Mouse (Mus musculus): ENCODE measurements around the gene Hist1h3d.
A peak's percentile ranks its signal among the peaks of the same experiment; 100 is the strongest.
"Not testable (repeated sequence)": the region's sequence is repeated elsewhere in the genome, so short reads cannot be mapped to it uniquely, and the experiment has no call there.

Gene Hist1h3d

DNA sequence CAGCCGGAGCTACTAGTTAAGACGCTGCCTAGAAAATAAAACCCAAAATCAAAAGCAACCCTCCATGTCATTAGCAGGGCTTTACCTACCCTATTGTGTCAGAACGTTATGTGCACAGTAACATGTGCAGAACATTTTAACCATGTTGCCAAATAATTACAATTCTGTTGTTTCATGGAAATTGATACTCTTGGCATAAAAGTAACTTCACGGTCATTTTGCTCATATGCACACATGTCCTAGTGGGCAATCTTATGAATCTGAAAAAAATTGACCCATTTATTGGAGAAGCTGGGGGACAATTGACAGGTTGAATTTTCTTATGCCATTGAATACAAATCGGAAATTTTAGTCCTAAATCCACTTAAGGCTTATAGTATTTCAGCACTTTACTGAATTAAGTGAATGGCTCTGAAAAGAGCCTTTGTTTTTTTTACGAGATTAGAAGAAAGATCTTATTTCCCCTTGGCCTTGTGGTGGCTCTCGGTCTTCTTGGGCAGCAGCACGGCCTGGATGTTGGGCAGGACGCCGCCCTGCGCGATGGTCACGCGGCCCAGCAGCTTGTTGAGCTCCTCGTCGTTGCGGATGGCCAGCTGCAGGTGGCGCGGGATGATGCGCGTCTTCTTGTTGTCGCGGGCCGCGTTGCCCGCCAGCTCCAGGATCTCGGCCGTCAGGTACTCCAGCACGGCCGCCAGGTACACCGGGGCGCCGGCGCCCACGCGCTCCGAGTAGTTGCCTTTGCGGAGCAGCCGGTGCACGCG is 5.1 kb upstream of the Hist1h3d start:
- DNase-seq (ENCODE audit: low spot score), result not testable (repeated sequence)

DNA sequence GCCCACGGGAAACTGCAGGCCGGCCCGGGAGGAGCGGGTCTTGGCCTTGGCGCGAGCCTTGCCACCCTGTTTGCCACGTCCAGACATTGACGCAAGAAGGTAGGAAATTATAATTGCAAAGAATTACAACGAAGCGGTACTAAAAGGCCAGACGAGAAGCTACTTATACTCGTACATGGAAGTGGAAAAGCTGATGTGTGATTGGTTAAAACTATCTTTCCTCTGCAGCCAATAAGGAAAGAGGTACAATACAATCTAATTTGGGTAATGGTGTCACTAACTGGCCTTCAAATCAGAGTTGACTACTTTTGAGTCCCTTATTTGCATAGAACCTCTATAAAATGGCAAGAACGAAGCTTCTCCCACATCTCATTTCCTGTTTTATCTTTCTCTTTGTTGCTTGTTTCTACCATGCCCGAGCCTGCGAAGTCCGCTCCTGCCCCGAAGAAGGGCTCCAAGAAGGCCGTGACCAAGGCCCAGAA is 4.5 kb upstream of the Hist1h3d start, which contains the start of the genes Hist1h2ae and Hist1h2bg:
TSS of gene Hist1h2ae (minus strand) at position 199 of the 482 bp plus-strand sequence.
TSS of gene Hist1h2bg (plus strand) at position 375 of the 482 bp plus-strand sequence.
- DNase-seq (ENCODE audit: low spot score), result peak; percentile 93

DNA sequence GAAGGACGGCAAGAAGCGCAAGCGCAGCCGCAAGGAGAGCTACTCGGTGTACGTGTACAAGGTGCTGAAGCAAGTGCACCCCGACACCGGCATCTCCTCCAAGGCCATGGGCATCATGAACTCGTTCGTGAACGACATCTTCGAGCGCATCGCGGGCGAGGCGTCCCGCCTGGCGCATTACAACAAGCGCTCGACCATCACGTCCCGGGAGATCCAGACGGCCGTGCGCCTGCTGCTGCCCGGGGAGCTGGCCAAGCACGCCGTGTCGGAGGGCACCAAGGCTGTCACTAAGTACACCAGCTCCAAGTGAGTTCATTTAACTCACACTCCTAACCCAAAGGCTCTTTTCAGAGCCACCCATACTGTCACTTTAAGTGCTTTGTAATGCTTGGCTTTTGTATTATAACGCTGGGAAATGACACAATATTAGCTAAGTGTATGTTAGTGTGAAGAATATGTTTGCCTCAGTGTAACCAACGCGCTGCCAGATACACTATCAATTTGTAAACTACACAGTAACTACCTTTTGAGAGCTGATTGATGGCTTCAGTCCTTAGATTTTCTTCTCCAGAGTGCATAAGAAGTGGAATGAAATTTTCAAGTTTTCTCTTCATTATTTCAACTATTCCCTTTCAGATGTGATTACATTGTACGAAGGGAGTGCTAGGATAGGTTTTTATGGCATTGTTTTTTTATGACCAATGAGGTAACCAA is 3.9 kb upstream of the Hist1h3d start:
- DNase-seq (ENCODE audit: low spot score), result not testable (repeated sequence)

DNA sequence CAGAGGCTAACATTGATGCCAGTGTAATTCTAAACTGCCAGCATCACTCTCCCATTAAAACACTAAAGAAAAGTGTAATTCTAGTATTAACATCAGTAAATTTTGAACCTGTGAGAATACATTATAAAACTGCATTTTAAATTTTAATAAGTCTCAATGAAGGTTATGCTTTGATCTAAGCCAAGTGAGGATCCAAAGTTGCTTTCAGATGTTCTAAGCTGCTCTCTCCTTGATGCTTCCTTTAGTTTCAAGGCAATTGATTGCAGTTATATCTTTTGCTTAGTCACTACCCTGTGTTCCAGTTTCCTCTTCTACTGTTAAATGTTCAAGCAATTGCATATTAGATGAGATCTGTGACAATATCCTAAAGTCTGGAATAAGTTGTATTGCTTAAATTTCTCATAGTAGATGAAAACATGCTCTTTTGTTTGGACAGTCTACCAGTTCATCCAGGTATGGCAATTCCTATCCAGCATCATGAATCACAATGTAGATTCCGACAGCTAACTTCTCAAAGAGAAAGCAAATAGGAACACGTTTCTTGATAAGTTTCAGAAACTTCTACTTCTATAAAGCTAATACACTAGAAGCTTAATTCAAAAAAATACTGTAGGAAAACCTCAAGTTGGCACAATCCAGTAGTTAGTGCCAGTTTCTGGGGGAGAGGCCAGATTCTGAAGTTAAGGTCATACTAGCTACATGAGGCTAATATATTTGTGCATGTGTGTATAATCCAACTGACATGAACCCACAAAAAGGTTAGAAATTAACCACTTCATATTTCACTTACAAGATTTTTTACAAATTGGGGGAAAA is 3.1 kb upstream of the Hist1h3d start:
- DNase-seq (ENCODE audit: low spot score), result no peak

DNA sequence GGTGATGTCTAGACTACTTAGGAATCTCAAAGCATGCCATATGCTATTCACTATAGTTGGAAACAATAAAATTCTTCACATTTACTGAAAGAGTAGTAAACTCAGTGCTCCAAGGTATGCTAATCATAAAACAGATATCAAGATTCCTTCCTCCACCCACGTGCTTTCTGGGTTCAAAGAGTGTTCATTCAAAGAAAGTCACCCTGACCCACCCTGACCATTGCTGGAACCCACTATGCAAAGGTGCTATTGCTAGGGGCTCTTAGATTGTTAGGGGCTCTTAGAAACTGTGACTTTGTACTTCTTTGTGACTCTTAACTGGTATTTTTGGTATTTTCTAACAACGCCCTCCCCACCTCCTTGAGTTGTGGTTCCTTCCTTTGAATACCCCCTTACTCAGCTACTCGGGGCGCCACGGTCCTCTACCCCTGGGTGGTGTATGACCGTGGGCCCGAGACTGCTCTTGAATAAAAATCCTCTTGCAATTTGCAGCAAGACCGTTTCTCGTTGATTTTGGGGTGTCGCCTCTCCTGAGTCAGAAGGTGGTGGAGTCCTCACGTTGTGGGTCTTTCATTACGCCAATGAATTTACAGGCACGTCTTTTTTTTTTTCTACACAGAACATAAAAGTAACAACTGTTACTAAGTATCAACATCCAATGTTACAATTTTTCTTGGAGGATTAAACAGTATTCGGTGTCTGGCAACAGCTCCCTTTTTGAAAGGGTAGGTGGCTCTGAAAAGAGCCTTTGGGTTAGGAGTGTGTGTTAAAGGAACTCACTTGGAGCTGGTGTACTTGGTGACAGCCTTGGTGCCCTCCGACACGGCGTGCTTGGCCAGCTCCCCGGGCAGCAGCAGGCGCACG is 2.3 kb upstream of the Hist1h3d start:
- DNase-seq (ENCODE audit: low spot score), result not testable (repeated sequence)

DNA sequence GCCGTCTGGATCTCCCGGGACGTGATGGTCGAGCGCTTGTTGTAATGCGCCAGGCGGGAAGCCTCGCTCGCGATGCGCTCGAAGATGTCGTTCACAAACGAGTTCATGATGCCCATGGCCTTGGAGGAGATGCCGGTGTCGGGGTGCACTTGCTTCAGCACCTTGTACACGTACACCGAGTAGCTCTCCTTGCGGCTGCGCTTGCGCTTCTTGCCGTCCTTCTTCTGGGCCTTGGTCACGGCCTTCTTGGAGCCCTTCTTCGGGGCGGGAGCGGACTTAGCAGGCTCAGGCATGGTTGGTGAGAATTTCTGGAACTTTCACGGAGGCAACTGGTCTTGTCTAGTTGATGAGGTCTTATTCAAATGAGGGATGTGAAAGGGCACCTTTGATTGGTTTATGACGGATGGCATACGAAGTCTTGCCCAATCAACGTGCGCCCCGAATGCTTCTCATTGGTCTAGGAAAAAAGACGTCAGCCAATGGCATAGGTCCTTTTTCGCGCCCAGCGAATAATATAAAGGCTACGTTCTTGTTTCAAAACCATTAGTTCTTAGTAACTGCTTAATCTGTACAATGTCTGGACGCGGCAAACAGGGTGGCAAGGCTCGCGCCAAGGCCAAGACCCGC is 1.6 kb upstream of the Hist1h3d start, which contains the start of the genes Hist1h2bf and Hist1h2ad:
TSS of gene Hist1h2bf (minus strand) at position 299 of the 627 bp plus-strand sequence.
TSS of gene Hist1h2ad (plus strand) at position 484 of the 627 bp plus-strand sequence.
- DNase-seq (ENCODE audit: low spot score), result peak; percentile 96

DNA sequence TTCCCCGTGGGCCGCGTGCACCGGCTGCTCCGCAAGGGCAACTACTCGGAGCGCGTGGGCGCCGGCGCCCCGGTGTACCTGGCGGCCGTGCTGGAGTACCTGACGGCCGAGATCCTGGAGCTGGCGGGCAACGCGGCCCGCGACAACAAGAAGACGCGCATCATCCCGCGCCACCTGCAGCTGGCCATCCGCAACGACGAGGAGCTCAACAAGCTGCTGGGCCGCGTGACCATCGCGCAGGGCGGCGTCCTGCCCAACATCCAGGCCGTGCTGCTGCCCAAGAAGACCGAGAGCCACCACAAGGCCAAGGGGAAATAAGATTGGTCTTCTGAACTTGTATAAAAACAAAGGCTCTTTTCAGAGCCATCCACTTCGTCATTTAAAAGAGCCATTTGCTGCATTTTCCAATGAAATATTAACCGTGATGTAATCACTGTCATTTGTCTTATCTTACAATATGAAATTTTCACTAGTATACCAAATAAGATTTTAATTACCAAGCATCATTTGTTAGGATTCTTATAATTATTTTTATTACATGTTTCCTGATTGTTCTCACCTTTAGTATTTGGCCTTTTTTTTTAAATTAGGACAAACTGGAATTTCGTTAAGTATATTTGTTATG is 905 bp upstream of the Hist1h3d start:
- not testable (repeated sequence) for DNase-seq (ENCODE audit: low spot score)

DNA sequence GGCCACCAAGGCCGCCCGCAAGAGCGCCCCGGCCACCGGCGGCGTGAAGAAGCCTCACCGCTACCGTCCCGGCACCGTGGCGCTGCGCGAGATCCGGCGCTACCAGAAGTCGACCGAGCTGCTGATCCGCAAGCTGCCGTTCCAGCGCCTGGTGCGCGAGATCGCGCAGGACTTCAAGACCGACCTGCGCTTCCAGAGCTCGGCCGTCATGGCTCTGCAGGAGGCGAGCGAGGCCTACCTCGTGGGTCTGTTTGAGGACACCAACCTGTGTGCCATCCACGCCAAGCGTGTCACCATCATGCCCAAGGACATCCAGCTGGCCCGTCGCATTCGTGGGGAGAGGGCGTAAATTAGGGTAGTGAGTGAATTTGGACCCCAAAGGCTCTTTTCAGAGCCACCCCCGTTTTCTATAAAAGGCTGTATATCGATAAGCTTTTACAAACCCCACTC is 326 bp downstream of the Hist1h3d start:
- DNase-seq (ENCODE audit: low spot score), result not testable (repeated sequence)

DNA sequence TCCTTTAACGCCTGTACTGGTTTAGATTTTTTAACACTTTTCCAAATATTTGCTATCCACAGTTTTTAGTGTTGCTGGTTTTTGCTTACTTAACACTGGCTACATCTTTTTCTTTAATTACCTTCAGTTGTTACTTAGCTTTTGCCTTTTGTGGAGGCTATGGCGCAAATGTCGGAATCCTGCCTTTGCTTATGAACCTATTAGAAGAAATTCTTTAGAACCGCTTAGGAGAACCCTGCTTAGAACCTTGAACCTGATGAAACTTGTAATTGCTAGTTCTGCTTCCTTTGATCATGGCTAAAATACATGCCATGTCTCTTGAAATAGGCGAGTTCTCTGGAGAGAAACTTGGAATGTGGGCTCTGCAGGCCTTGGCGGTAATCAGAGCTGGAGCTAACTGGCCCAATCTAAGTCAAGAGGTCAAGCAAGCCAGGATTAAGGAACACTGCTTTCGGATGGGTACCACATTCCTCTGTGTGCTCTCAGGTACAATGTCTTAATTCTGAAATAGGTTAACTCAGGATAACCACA is 853 bp downstream of the Hist1h3d start:
- no peak for DNase-seq (ENCODE audit: low spot score)

DNA sequence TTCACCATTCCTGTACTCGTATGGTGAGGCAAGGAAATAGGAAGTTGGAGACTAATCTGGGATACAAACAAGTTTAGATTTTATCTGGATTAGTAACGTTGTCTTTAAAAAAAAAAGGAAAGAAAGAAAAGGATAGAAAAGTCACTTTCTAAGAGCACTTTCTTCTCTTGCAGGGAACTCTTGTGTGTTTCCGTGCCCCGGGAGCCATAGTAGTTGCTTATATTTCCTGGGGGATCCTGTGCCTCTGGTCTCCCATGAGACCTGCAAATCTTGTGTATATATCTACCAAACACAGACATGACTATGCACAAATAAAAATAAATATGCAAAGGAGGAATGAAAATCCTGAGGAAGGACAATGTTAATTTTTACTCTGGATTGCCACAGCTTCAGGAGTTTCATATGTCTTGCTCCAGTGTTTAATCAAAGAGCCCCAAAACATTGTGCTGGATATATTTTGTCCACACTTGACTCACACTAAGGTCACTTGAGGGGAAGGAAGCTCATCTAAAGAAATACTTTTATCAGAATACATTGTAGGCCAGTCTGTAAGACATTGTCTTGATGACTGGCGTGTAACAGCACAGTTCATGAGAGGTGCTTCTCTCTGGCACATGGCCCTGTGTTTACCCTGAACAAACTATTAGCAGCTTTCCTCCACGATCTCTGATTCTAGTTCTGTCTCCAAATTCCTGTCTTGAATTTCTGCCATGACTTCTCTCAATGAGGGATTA is 1.5 kb downstream of the Hist1h3d start:
- no peak for DNase-seq (ENCODE audit: low spot score)

DNA sequence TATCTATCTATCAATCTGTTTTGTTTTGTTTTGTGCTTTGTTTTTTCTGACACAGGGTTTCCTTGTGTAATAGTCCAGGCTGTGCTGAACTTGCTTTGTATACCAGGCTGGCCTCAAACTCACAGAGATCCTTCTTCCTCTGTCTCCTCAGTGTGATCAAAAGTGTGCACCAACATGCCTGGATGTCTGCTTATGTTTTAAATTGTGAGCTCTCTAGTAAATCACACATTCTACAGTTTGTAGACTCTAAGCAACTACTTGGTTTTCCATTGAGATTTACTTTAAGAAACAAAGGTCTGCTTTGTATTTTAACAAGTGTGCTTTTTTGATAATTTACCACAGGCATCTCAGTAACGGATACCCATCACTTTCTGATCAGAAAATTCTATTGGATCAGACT is 2.3 kb downstream of the Hist1h3d start:
- no peak for DNase-seq (ENCODE audit: low spot score)

DNA sequence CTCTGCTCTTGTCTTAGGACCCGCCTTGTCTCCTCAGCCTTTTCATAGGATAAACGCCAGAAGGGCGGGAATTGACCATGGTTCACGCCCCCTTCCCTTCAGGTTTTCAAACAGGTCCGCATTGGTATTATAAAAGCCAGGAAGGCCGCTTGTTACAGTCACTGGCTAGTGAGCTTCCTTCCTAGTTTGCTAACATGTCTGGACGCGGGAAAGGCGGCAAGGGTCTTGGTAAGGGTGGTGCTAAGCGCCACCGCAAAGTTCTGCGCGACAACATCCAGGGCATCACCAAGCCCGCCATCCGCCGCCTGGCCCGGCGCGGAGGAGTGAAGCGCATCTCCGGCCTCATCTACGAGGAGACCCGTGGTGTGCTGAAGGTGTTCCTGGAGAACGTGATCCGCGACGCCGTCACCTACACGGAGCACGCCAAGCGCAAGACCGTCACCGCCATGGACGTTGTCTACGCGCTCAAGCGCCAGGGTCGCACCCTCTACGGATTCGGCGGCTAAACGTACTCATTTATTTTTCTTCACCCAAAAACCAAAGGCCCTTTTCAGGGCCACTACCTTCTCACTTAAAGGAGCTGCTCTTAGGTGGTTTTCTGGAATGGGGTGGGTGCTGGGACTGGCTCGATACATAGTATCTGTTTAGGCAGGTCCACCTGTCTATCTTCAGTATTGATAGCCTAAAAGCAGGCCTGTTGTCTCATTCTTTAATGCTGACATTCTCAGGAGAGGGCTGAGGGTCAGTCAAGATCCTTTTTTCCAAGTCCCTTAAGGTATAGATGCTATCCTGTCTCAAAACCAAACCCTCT is 6.0 kb downstream of the Hist1h3d start, which contains the start of gene Hist1h4d:
TSS of gene Hist1h4d (plus strand) at position 191 of the 811 bp plus-strand sequence.
- peak; percentile 99 for DNase-seq (ENCODE audit: low spot score)

DNA sequence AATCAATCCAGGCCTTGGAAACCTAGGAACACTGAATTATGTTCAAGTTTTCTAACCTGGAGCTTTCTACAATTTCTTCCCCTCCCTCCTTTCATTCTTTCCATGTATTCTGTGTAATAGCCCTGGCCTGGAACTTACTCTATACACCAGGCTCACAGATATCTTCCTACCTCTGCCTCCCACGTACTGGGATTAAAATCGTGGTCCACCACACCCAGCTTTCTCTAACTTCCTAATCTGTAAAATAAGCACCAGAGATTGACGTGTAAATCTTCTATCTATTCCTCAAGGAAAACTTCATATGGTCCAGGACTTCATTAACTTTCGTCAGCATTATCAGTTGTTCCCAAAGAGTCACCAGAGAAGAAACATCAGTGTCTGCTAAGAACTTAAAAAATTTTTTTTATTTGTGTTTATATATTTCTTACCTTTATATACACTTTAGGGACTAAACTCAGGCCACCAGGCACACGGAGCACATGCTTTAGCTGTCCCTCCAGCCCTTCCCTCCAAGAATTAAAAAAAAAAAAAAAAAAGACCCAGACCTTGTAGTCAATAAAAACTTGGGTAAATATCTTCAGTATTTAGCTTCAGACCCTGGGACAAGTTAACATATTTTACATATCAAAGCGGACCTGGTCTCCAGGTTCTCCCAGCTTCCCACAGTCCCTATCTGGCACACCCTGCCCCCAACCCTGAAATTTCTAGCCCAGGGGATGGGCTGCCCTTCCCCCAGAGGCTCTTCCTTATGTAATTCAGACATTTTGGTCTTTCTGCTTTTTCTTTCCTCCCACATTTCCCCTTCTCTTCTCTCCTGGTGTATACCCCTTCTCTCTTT is 6.9 kb downstream of the Hist1h3d start:
- no peak for DNase-seq (ENCODE audit: low spot score)

DNA sequence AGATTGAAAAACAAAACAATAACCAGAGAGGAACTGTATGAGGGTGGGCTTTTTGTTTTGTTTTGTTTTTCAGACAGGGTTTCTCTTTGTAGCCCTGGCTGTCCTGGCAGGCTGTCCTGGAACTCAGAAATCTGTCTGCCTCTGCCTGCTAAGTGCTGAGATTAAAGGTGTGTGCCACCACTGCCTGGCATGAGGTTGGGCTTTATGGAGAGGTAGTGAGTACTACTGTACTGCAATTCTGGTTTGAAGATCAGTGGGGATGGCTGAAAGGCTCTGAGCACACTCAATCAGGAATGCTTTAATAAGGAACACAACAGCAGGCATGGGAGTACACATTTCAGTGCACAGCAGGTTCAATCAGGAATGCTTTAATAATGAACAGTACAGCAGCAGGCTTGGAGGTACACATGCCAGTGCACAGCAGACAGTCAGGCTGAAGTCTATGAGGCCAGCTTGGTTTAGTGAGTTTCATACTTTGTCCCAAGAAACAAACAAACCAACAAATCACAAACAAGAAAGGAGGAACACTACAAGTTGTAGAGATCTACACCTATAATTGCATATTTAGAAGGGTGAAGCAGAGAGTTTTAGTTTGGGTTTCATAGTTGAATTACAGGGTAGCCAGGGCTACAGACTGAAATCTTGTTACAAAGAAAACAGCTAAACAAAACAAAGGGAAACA is 8.0 kb downstream of the Hist1h3d start:
- DNase-seq (ENCODE audit: low spot score), result no peak

DNA sequence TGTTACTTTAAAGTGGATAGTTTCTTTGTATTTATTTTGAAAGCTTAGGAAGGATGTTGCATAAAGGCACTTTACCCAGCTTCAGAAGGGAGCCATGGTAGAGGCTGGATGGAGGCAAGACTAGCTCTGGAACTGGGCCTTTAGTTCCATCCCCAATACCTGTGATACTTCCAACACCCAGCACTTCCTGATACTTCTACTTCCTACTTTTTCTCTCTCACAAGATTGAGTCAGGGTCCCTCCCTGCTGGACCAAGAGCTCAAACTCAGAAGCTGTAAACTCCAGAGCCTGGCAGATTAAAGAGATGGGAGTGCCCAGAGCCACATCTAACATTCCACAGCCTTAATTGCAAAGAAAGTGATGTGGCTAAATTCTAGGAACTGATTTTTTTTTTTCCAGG is 8.8 kb downstream of the Hist1h3d start:
- DNase-seq (ENCODE audit: low spot score), result no peak

DNA sequence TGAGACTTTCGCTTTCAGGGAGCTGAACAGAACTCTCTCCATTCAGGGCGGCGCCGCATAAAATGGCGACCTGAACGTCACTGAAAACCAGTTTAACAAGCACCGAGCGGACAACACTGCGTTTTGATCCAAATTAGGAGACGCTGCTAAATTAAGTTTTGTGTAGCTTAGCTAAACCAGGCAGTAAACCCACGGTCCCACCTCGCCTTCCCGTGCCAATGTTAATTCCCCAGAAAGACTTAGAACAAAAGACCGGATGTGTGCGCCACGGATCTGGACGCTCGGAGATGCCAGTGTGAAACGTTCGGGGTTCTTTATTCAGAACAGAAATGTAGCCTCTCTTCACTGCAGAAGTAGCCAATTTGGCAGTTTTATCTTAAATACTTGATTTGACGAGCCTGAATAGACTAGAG is 9.5 kb downstream of the Hist1h3d start:
- DNase-seq (ENCODE audit: low spot score), result peak; percentile 84
